ENCODE assay signal across 14 mouse cellular contexts in the genomic region with DNA sequence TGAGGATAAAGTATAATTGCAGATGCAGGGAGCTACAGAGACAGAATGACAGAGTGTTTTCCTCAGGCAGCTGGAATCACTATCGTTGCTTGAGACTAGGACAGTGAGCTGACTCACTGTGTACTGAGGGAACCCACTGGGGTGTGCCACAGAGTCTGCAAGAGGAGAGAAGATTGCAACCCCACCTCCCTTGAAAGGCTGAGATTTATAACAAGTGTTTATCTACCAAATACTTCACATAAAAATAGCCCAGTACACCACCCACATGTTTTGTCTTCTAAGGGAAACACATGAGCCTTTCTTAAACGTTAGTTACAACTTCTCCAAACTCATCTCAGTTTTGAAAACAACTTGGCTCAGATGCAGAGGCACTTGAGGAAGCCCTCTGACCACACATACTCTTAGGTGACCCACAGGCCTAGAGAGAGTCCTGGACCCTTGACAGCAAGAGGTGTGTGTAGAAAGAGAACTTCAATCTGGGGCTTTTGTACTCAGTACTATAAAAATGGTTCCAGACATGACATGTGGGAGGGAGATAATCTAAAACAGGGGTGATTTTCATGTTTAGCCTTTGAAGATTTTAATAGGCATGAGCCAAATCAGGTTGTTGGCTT. TPM values are rescaled to one million over a fixed set of nuclear protein-coding genes. Genes with fewer than 3 reads are reported as not detected.
DNase-seq lines count a peak whose midpoint lies in the region; ATAC-seq lines count a peak whose summit lies in the region.
"Had no signal": no experiment of that assay in that cellular context is flagged by ENCODE, and none has a peak within 500 bp of the region (broad histone marks: within the 10 kb centered on the region; RNA-seq: fewer than 3 reads in every experiment).

No protein-coding gene starts in this region.

- H3K27ac ChIP-seq in kidney, embryonic 16.5 days (ENCODE audit: low read length): peak overlapping the region; percentile 40; the same call in 1 of the 2 replicates
- H3K27ac ChIP-seq: forebrain, embryonic 12.5 days; limb, embryonic 15.5 days; midbrain, embryonic 12.5 days had no signal

- no peaks in the 10 kb centered on the region for H3K27me3 ChIP-seq in kidney, embryonic 16.5 days (ENCODE audit: insufficient read depth, low read length)
- H3K27me3 ChIP-seq: forebrain, embryonic 12.5 days; limb, embryonic 15.5 days; midbrain, embryonic 12.5 days had no signal

- 13% methylated on average over 2 of the region's 2 CpGs for WGBS in kidney, embryonic 16.5 days

- ATAC-seq in kidney, embryonic 16.5 days (ENCODE audit: low FRiP score, low TSS enrichment): peak; percentile 90
- ATAC-seq in monocyte, adult 5-6 weeks (replicated peaks; ENCODE audit: insufficient number of reproducible peaks, low FRiP score, low TSS enrichment, poor library complexity, severe bottlenecking): no peak
- no peak for ATAC-seq in cerebellum, adult (ENCODE audit: insufficient number of reproducible peaks, low FRiP score, low TSS enrichment)

- H3K4me3 ChIP-seq in kidney, embryonic 16.5 days (ENCODE audit: low read length): no peak overlapping the region
- H3K4me3 ChIP-seq: forebrain, embryonic 12.5 days; limb, embryonic 15.5 days; midbrain, embryonic 12.5 days had no signal

- no peak overlapping the region for H3K4me2 ChIP-seq in kidney, embryonic 16.5 days (replicated peaks; ENCODE audit: low read depth, low read length)
- H3K4me2 ChIP-seq: forebrain, embryonic 12.5 days; limb, embryonic 15.5 days; midbrain, embryonic 12.5 days had no signal

- H3K9me3 ChIP-seq in kidney, embryonic 16.5 days (ENCODE audit: low read length): no peaks in the 10 kb centered on the region
- H3K9me3 ChIP-seq: forebrain, embryonic 12.5 days; limb, embryonic 15.5 days; midbrain, embryonic 12.5 days had no signal

- 0 out of 2 replicates have a peak, but pooled peaks cover 10% of the 10 kb centered on the region for H3K4me1 ChIP-seq in kidney, embryonic 16.5 days (ENCODE audit: insufficient read depth, low read length)
- H3K4me1 ChIP-seq: forebrain, embryonic 12.5 days; limb, embryonic 15.5 days; midbrain, embryonic 12.5 days had no signal

- peak; percentile 13 for DNase-seq in gastrocnemius, postnatal 25 days
- DNase-seq in gastrocnemius, postnatal 4 days (ENCODE audit: low spot score in 2 of 2): no peak
- DNase-seq in right cerebral cortex, adult 18-20 months: peak; percentile 52
- no peak for DNase-seq in right cerebral cortex, postnatal 4 days
- DNase-seq in telencephalon, adult 2 months (ENCODE audit: low read depth, low spot score): peak; percentile 35
- DNase-seq: adrenal gland, postnatal 25 days; cerebellum, adult 9-11 months had no signal

- no peaks in the 10 kb centered on the region for H3K36me3 ChIP-seq in kidney, embryonic 16.5 days (ENCODE audit: insufficient read depth, low read length)
- H3K36me3 ChIP-seq: forebrain, embryonic 12.5 days; limb, embryonic 15.5 days; midbrain, embryonic 12.5 days had no signal

- H3K9ac ChIP-seq in kidney, embryonic 16.5 days (replicated peaks; ENCODE audit: low read length): no peak overlapping the region
- H3K9ac ChIP-seq: forebrain, embryonic 12.5 days; limb, embryonic 15.5 days; midbrain, embryonic 12.5 days had no signal

RNA-seq across cellular contexts. Expression of a gene that starts 46.4 kb away (rescaled TPM):
- total RNA-seq in gastrocnemius, postnatal 25 days (2021): under 1 TPM; 0.61 to 0.70 TPM
- total RNA-seq in gastrocnemius, postnatal 4 days (2021): 1 to 10 TPM; 3.5 to 4.2 TPM
- 5.4 and 8.5 TPM in 2 replicates for polyA plus RNA-seq in kidney, embryonic 16.5 days (2015; fragmentation: Nextera tagmentation; extraction: Ambion mirVana)
- total RNA-seq in monocyte, adult 5-6 weeks (2017): not detected in 3 replicates
- polyA plus RNA-seq: C2C12 had no signal

Comparison
In these comparisons a context has a peak if more than half of its experiments do, and no peak if none do; other contexts are left out.
1. DNase-seq: peak in gastrocnemius, postnatal 25 days (single experiment), right cerebral cortex, adult 18-20 months (single experiment) and telencephalon, adult 2 months (single experiment); none in gastrocnemius, postnatal 4 days (0 of 2) and right cerebral cortex, postnatal 4 days (single experiment).